Mouse (Mus musculus): Measurements from ENCODE around the gene Spata31d1d. TPM values are rescaled to one million over a fixed set of nuclear protein-coding genes. Genes with fewer than 3 reads are reported as not detected.
"Not testable (repeated sequence)": the region's sequence is repeated elsewhere in the genome, so short reads cannot be mapped to it uniquely, and the experiment has no call there.

Gene Spata31d1d
- polyA plus RNA-seq, 1 experiment from 2014 or later: not detected

GRCm38 (mm10) chr13:59703514-59703913, 28.0 kb downstream of the Spata31d1d start:
- H3K4me3 ChIP-seq (ENCODE audit: low read depth, low read length): no peak overlapping the region
- ATAC-seq (ENCODE audit: insufficient number of reproducible peaks, insufficient read depth, low FRiP score, low read depth): no peak
- H3K27ac ChIP-seq (ENCODE audit: low read length): no peak overlapping the region
- no peaks in the 10 kb centered on the region for H3K27me3 ChIP-seq (ENCODE audit: control insufficient read depth, insufficient read depth, low read length)
- no peaks in the 10 kb centered on the region for H3K36me3 ChIP-seq (ENCODE audit: control insufficient read depth, insufficient read depth, low read length)
- H3K4me2 ChIP-seq (replicated peaks; ENCODE audit: low read depth, low read length): no peak overlapping the region
- H3K4me1 ChIP-seq (ENCODE audit: control insufficient read depth, insufficient read depth, low read length): no peaks in the 10 kb centered on the region
- H3K9me3 ChIP-seq (ENCODE audit: control insufficient read depth, low read depth, low read length): no peaks in the 10 kb centered on the region
- no peak overlapping the region for H3K9ac ChIP-seq (replicated peaks; ENCODE audit: low read depth, low read length)
- WGBS: 83% methylated on average over 12 of the region's 12 CpGs

- H3K9me3 ChIP-seq (ENCODE audit: control insufficient read depth, low read depth, low read length); H3K4me3 ChIP-seq (ENCODE audit: low read depth, low read length); H3K4me2 ChIP-seq (replicated peaks; ENCODE audit: low read depth, low read length); H3K9ac ChIP-seq (replicated peaks; ENCODE audit: low read depth, low read length); H3K27me3 ChIP-seq (ENCODE audit: control insufficient read depth, insufficient read depth, low read length); H3K27ac ChIP-seq (ENCODE audit: low read length); H3K4me1 ChIP-seq (ENCODE audit: control insufficient read depth, insufficient read depth, low read length); H3K36me3 ChIP-seq (ENCODE audit: control insufficient read depth, insufficient read depth, low read length); ATAC-seq (ENCODE audit: insufficient number of reproducible peaks, insufficient read depth, low FRiP score, low read depth): not testable (repeated sequence)
- WGBS: 43% methylated on average over 1 of the region's 1 CpGs
Measured at GRCm38 (mm10) chr13:59700137-59700536, 31.4 kb downstream of the Spata31d1d start.

- no peak overlapping the region for H3K9ac ChIP-seq (replicated peaks; ENCODE audit: low read depth, low read length)
- WGBS: 93% methylated on average over 8 of the region's 8 CpGs
- H3K9me3 ChIP-seq (ENCODE audit: control insufficient read depth, low read depth, low read length): no peaks in the 10 kb centered on the region
- H3K36me3 ChIP-seq (ENCODE audit: control insufficient read depth, insufficient read depth, low read length): no peaks in the 10 kb centered on the region
- no peaks in the 10 kb centered on the region for H3K4me1 ChIP-seq (ENCODE audit: control insufficient read depth, insufficient read depth, low read length)
- no peak for ATAC-seq (ENCODE audit: insufficient number of reproducible peaks, insufficient read depth, low FRiP score, low read depth)
- H3K27me3 ChIP-seq (ENCODE audit: control insufficient read depth, insufficient read depth, low read length): no peaks in the 10 kb centered on the region
- H3K4me3 ChIP-seq (ENCODE audit: low read depth, low read length): no peak overlapping the region
- H3K27ac ChIP-seq (ENCODE audit: low read length): no peak overlapping the region
- H3K4me2 ChIP-seq (replicated peaks; ENCODE audit: low read depth, low read length): no peak overlapping the region
Measured at GRCm38 (mm10) chr13:59699131-59699530, 32.4 kb downstream of the Spata31d1d start.

- 80% methylated on average over 7 of the region's 7 CpGs for WGBS
- H3K27me3 ChIP-seq (ENCODE audit: control insufficient read depth, insufficient read depth, low read length): no peaks in the 10 kb centered on the region
Measured at GRCm38 (mm10) chr13:59695781-59696180, 35.8 kb downstream of the Spata31d1d start.

GRCm38 (mm10) chr13:59694008-59694407, 37.5 kb downstream of the Spata31d1d start, which contains the start of gene 4921517D22Rik:
4921517D22Rik (minus strand) TSS chr13:59694108.
- 86% methylated on average over 3 of the region's 3 CpGs for WGBS
- H3K4me3 ChIP-seq (ENCODE audit: low read depth, low read length): no peak within 1 kb of the TSS
- no peaks in the 10 kb centered on the region for H3K9me3 ChIP-seq (ENCODE audit: control insufficient read depth, low read depth, low read length)
- H3K27ac ChIP-seq (ENCODE audit: low read length): no peak within 1 kb of the TSS
- no peaks in the 10 kb centered on the region for H3K36me3 ChIP-seq (ENCODE audit: control insufficient read depth, insufficient read depth, low read length)
- H3K4me1 ChIP-seq (ENCODE audit: control insufficient read depth, insufficient read depth, low read length): no peaks in the 10 kb centered on the region
- no peaks in the 10 kb centered on the region for H3K27me3 ChIP-seq (ENCODE audit: control insufficient read depth, insufficient read depth, low read length)
- H3K4me2 ChIP-seq (replicated peaks; ENCODE audit: low read depth, low read length): no peak within 1 kb of the TSS
- no peak within 1 kb of the TSS for H3K9ac ChIP-seq (replicated peaks; ENCODE audit: low read depth, low read length)
- ATAC-seq (ENCODE audit: insufficient number of reproducible peaks, insufficient read depth, low FRiP score, low read depth): no peak

More at GRCm38 (mm10) chr13:59695781-59696180, 35.8 kb downstream of the Spata31d1d start:
- H3K4me1 ChIP-seq (ENCODE audit: control insufficient read depth, insufficient read depth, low read length): no peaks in the 10 kb centered on the region
- H3K27ac ChIP-seq (ENCODE audit: low read length): no peak overlapping the region
- no peak overlapping the region for H3K9ac ChIP-seq (replicated peaks; ENCODE audit: low read depth, low read length)
- H3K36me3 ChIP-seq (ENCODE audit: control insufficient read depth, insufficient read depth, low read length): no peaks in the 10 kb centered on the region
- no peak overlapping the region for H3K4me2 ChIP-seq (replicated peaks; ENCODE audit: low read depth, low read length)
- no peaks in the 10 kb centered on the region for H3K9me3 ChIP-seq (ENCODE audit: control insufficient read depth, low read depth, low read length)
- ATAC-seq (ENCODE audit: insufficient number of reproducible peaks, insufficient read depth, low FRiP score, low read depth): no peak
- no peak overlapping the region for H3K4me3 ChIP-seq (ENCODE audit: low read depth, low read length)

- no peak for ATAC-seq (ENCODE audit: insufficient number of reproducible peaks, insufficient read depth, low FRiP score, low read depth)
- H3K9me3 ChIP-seq (ENCODE audit: control insufficient read depth, low read depth, low read length): no peaks in the 10 kb centered on the region
- 74% methylated on average over 10 of the region's 10 CpGs for WGBS
- no peaks in the 10 kb centered on the region for H3K4me1 ChIP-seq (ENCODE audit: control insufficient read depth, insufficient read depth, low read length)
- H3K36me3 ChIP-seq (ENCODE audit: control insufficient read depth, insufficient read depth, low read length): no peaks in the 10 kb centered on the region
- no peak overlapping the region for H3K27ac ChIP-seq (ENCODE audit: low read length)
- no peak overlapping the region for H3K4me3 ChIP-seq (ENCODE audit: low read depth, low read length)
- no peaks in the 10 kb centered on the region for H3K27me3 ChIP-seq (ENCODE audit: control insufficient read depth, insufficient read depth, low read length)
- no peak overlapping the region for H3K4me2 ChIP-seq (replicated peaks; ENCODE audit: low read depth, low read length)
- H3K9ac ChIP-seq (replicated peaks; ENCODE audit: low read depth, low read length): no peak overlapping the region
Measured at GRCm38 (mm10) chr13:59691478-59691877, 40.1 kb downstream of the Spata31d1d start.

GRCm38 (mm10) chr13:59690576-59690975, 41.0 kb downstream of the Spata31d1d start:
- no peaks in the 10 kb centered on the region for H3K27me3 ChIP-seq (ENCODE audit: control insufficient read depth, insufficient read depth, low read length)
- H3K27ac ChIP-seq (ENCODE audit: low read length): no peak overlapping the region
- no peak overlapping the region for H3K4me2 ChIP-seq (replicated peaks; ENCODE audit: low read depth, low read length)
- H3K9ac ChIP-seq (replicated peaks; ENCODE audit: low read depth, low read length): no peak overlapping the region
- no peak for ATAC-seq (ENCODE audit: insufficient number of reproducible peaks, insufficient read depth, low FRiP score, low read depth)
- no peaks in the 10 kb centered on the region for H3K4me1 ChIP-seq (ENCODE audit: control insufficient read depth, insufficient read depth, low read length)
- H3K36me3 ChIP-seq (ENCODE audit: control insufficient read depth, insufficient read depth, low read length): no peaks in the 10 kb centered on the region
- WGBS: 73% methylated on average over 7 of the region's 7 CpGs
- H3K4me3 ChIP-seq (ENCODE audit: low read depth, low read length): no peak overlapping the region
- H3K9me3 ChIP-seq (ENCODE audit: control insufficient read depth, low read depth, low read length): no peaks in the 10 kb centered on the region

GRCm38 (mm10) chr13:59689843-59690242, 41.7 kb downstream of the Spata31d1d start:
- WGBS: 87% methylated on average over 3 of the region's 3 CpGs
- H3K27me3 ChIP-seq (ENCODE audit: control insufficient read depth, insufficient read depth, low read length): no peaks in the 10 kb centered on the region

GRCm38 (mm10) chr13:59689313-59689712, 42.2 kb downstream of the Spata31d1d start:
- Histone ChIP-seq H3K27me3 (ENCODE audit: control insufficient read depth, insufficient read depth, low read length) (no peaks in the 10 kb centered on the region), H3K4me2 (replicated peaks; ENCODE audit: low read depth, low read length) (no peak overlapping the region), H3K4me1 (ENCODE audit: control insufficient read depth, insufficient read depth, low read length) (no peaks in the 10 kb centered on the region), H3K36me3 (ENCODE audit: control insufficient read depth, insufficient read depth, low read length) (no peaks in the 10 kb centered on the region), H3K27ac (ENCODE audit: low read length) (no peak overlapping the region), H3K9me3 (ENCODE audit: control insufficient read depth, low read depth, low read length) (no peaks in the 10 kb centered on the region), H3K9ac (replicated peaks; ENCODE audit: low read depth, low read length) (no peak overlapping the region), H3K4me3 (ENCODE audit: low read depth, low read length) (no peak overlapping the region)
- WGBS: 83% methylated on average over 9 of the region's 9 CpGs
- no peak for ATAC-seq (ENCODE audit: insufficient number of reproducible peaks, insufficient read depth, low FRiP score, low read depth)

More at GRCm38 (mm10) chr13:59689843-59690242, 41.7 kb downstream of the Spata31d1d start:
- H3K4me2 ChIP-seq (replicated peaks; ENCODE audit: low read depth, low read length): no peak overlapping the region
- H3K27ac ChIP-seq (ENCODE audit: low read length): no peak overlapping the region
- no peaks in the 10 kb centered on the region for H3K4me1 ChIP-seq (ENCODE audit: control insufficient read depth, insufficient read depth, low read length)
- no peaks in the 10 kb centered on the region for H3K36me3 ChIP-seq (ENCODE audit: control insufficient read depth, insufficient read depth, low read length)
- H3K4me3 ChIP-seq (ENCODE audit: low read depth, low read length): no peak overlapping the region
- no peak for ATAC-seq (ENCODE audit: insufficient number of reproducible peaks, insufficient read depth, low FRiP score, low read depth)
- no peaks in the 10 kb centered on the region for H3K9me3 ChIP-seq (ENCODE audit: control insufficient read depth, low read depth, low read length)
- no peak overlapping the region for H3K9ac ChIP-seq (replicated peaks; ENCODE audit: low read depth, low read length)

Data from stomach, embryonic 14.5 days (tissue).